Mouse (Mus musculus): ENCODE measurements around the gene Ppfia4. TPM values are rescaled to one million over a fixed set of nuclear protein-coding genes. Genes with fewer than 3 reads are reported as not detected.

Ppfia4 gene
- polyA plus RNA-seq, 1 experiment from 2014 or later: 2.5 TPM

DNA sequence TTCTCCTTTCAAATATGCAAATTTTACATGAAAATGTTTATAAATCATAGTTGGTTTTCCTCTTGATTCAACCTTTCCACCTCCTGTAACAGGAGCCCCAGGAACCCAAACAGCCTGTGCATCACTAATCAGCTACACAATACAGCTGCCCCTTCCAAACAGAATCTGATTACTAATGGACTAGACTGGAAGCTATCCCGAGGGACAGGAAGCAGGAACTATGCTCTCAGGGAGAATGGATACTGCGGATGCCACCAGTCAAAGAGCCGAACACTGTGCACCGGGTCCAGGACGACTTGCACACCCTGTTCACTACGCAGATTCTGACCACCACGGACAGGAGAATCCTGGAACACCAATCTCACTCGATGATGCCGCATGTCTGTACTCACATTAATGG, 15.1 kb upstream of the Ppfia4 start:
- H3K9me3 ChIP-seq (ENCODE audit: control insufficient read depth): no peaks in the 10 kb centered on the region
- H3K4me1 ChIP-seq (replicated peaks; ENCODE audit: control insufficient read depth, insufficient read depth, low read length): no peaks in the 10 kb centered on the region
- TF ChIP-seq CTCF (IDR thresholded peaks at IDR 0.05; ENCODE audit: low read depth): no peak
- H3K4me2 ChIP-seq (replicated peaks; ENCODE audit: low read depth): no peak overlapping the region
- ATAC-seq: no peak
- WGBS: 85% methylated on average over 9 of the region's 9 CpGs
- peaks cover 4% of the 10 kb centered on the region; the same call in 1 of the 2 replicates for H3K27me3 ChIP-seq (replicated peaks; ENCODE audit: control insufficient read depth, insufficient read depth, low read length)
- H3K9ac ChIP-seq (ENCODE audit: low read depth, low read length): no peak overlapping the region
- no peak overlapping the region for H3K27ac ChIP-seq (ENCODE audit: low read depth, low read length)
- H3K4me3 ChIP-seq (ENCODE audit: low read depth, low read length): no peak overlapping the region
- H3K36me3 ChIP-seq (ENCODE audit: control insufficient read depth, insufficient read depth): peaks cover 47% of the 10 kb centered on the region

GRCm38 (mm10) chr1:134345075-134345474, 12.3 kb upstream of the Ppfia4 start:
- no peak for TF ChIP-seq CTCF (IDR thresholded peaks at IDR 0.05; ENCODE audit: low read depth)
- H3K4me3 ChIP-seq (ENCODE audit: low read depth, low read length): no peak overlapping the region
- WGBS: 77% methylated on average over 4 of the region's 4 CpGs

GRCm38 (mm10) chr1:134344005-134344950, 11.6 kb upstream of the Ppfia4 start:
- WGBS: 3% methylated on average over 53 of the region's 54 CpGs
- TF ChIP-seq CTCF (IDR thresholded peaks at IDR 0.05; ENCODE audit: low read depth): no peak

More at GRCm38 (mm10) chr1:134345075-134345474, 12.3 kb upstream of the Ppfia4 start:
- no peak for ATAC-seq
- H3K27ac ChIP-seq (ENCODE audit: low read depth, low read length): no peak overlapping the region
- H3K27me3 ChIP-seq (replicated peaks; ENCODE audit: control insufficient read depth, insufficient read depth, low read length): peaks cover 4% of the 10 kb centered on the region; the same call in 1 of the 2 replicates
- H3K36me3 ChIP-seq (ENCODE audit: control insufficient read depth, insufficient read depth): peaks cover 20% of the 10 kb centered on the region
- no peaks in the 10 kb centered on the region for H3K9me3 ChIP-seq (ENCODE audit: control insufficient read depth)
- no peak overlapping the region for H3K9ac ChIP-seq (ENCODE audit: low read depth, low read length)
- H3K4me1 ChIP-seq (replicated peaks; ENCODE audit: control insufficient read depth, insufficient read depth, low read length): no peaks in the 10 kb centered on the region
- peak overlapping the region; percentile 84; the same call in 1 of the 2 replicates for H3K4me2 ChIP-seq (replicated peaks; ENCODE audit: low read depth)

GRCm38 (mm10) chr1:134343567-134343966, 10.8 kb upstream of the Ppfia4 start:
- Histone ChIP-seq H3K4me3 (ENCODE audit: low read depth, low read length) (no peak overlapping the region), H3K9ac (ENCODE audit: low read depth, low read length) (no peak overlapping the region), H3K27me3 (replicated peaks; ENCODE audit: control insufficient read depth, insufficient read depth, low read length) (peaks cover 4% of the 10 kb centered on the region; the same call in 1 of the 2 replicates), H3K4me2 (replicated peaks; ENCODE audit: low read depth) (peak overlapping the region; percentile 84), H3K36me3 (ENCODE audit: control insufficient read depth, insufficient read depth) (peaks cover 13% of the 10 kb centered on the region), H3K27ac (ENCODE audit: low read depth, low read length) (no peak overlapping the region), H3K9me3 (ENCODE audit: control insufficient read depth) (no peaks in the 10 kb centered on the region), H3K4me1 (replicated peaks; ENCODE audit: control insufficient read depth, insufficient read depth, low read length) (no peaks in the 10 kb centered on the region)
- ATAC-seq: no peak
- no peak for TF ChIP-seq CTCF (IDR thresholded peaks at IDR 0.05; ENCODE audit: low read depth)
- WGBS: 28% methylated on average over 2 of the region's 2 CpGs

More at GRCm38 (mm10) chr1:134344005-134344950, 11.6 kb upstream of the Ppfia4 start:
- Histone ChIP-seq H3K9me3 (ENCODE audit: control insufficient read depth) (no peaks in the 10 kb centered on the region), H3K36me3 (ENCODE audit: control insufficient read depth, insufficient read depth) (peaks cover 13% of the 10 kb centered on the region), H3K4me2 (replicated peaks; ENCODE audit: low read depth) (peak overlapping the region; percentile 84), H3K9ac (ENCODE audit: low read depth, low read length) (peak overlapping the region; percentile 45; the same call in 1 of the 2 replicates), H3K27me3 (replicated peaks; ENCODE audit: control insufficient read depth, insufficient read depth, low read length) (peaks cover 4% of the 10 kb centered on the region; the same call in 1 of the 2 replicates), H3K4me3 (ENCODE audit: low read depth, low read length) (peak overlapping the region; percentile 40), H3K4me1 (replicated peaks; ENCODE audit: control insufficient read depth, insufficient read depth, low read length) (no peaks in the 10 kb centered on the region), H3K27ac (ENCODE audit: low read depth, low read length) (no peak overlapping the region)
- peak; percentile 93 for ATAC-seq

GRCm38 (mm10) chr1:134342781-134343310, 10.1 kb upstream of the Ppfia4 start:
- H3K4me2 ChIP-seq (replicated peaks; ENCODE audit: low read depth): no peak overlapping the region
- peaks cover 4% of the 10 kb centered on the region; the same call in 1 of the 2 replicates for H3K27me3 ChIP-seq (replicated peaks; ENCODE audit: control insufficient read depth, insufficient read depth, low read length)
- H3K9ac ChIP-seq (ENCODE audit: low read depth, low read length): no peak overlapping the region
- peaks cover 6% of the 10 kb centered on the region for H3K36me3 ChIP-seq (ENCODE audit: control insufficient read depth, insufficient read depth)
- no peak for TF ChIP-seq CTCF (IDR thresholded peaks at IDR 0.05; ENCODE audit: low read depth)
- no peak overlapping the region for H3K4me3 ChIP-seq (ENCODE audit: low read depth, low read length)
- no peaks in the 10 kb centered on the region for H3K9me3 ChIP-seq (ENCODE audit: control insufficient read depth)
- H3K27ac ChIP-seq (ENCODE audit: low read depth, low read length): no peak overlapping the region
- ATAC-seq: no peak
- 78% methylated on average over 8 of the region's 8 CpGs for WGBS
- no peaks in the 10 kb centered on the region for H3K4me1 ChIP-seq (replicated peaks; ENCODE audit: control insufficient read depth, insufficient read depth, low read length)

DNA sequence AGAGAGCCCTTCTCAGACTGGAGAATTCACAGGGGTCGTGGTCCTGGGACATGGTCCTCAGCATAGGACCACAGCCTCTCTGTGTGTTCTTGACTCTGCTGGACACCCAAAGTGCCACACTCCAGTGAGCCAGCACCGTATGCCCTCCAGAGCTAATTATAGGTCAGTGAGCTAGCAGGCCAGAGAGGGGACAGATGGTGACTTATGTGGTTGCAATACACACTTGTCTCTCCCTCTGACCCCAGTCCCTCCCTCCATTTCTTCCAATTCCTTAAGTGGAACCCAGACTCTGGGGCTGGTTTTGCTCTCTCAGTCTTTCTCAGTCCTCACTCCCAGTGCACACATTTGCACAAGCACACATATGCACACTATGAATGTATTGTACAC, 9.5 kb upstream of the Ppfia4 start:
- no peak for TF ChIP-seq CTCF (IDR thresholded peaks at IDR 0.05; ENCODE audit: low read depth)
- Histone ChIP-seq H3K27ac (ENCODE audit: low read depth, low read length) (no peak overlapping the region), H3K9me3 (ENCODE audit: control insufficient read depth) (no peaks in the 10 kb centered on the region), H3K4me2 (replicated peaks; ENCODE audit: low read depth) (no peak overlapping the region), H3K36me3 (ENCODE audit: control insufficient read depth, insufficient read depth) (peaks cover 3% of the 10 kb centered on the region; the same call in 1 of the 2 replicates), H3K27me3 (replicated peaks; ENCODE audit: control insufficient read depth, insufficient read depth, low read length) (peaks cover 4% of the 10 kb centered on the region; the same call in 1 of the 2 replicates), H3K9ac (ENCODE audit: low read depth, low read length) (no peak overlapping the region), H3K4me1 (replicated peaks; ENCODE audit: control insufficient read depth, insufficient read depth, low read length) (no peaks in the 10 kb centered on the region), H3K4me3 (ENCODE audit: low read depth, low read length) (no peak overlapping the region)
- 62% methylated on average over 2 of the region's 2 CpGs for WGBS
- ATAC-seq: no peak

Data from intestine, postnatal 0 days (tissue).